Mouse (Mus musculus) ES-Bruce4 (cell line): ENCODE data around the gene Prkn.

Experiments
- CTCF ChIP-seq: IDR thresholded peaks from one replicate; pipeline ENCODE4 v1.8.1; 2011; ENCODE audit warnings: low read depth, low read length
- POLR2A ChIP-seq: IDR thresholded peaks from one replicate; pipeline ENCODE4 v1.8.1; 2011; ENCODE audit warnings: low read length; ENCODE audit not compliant: insufficient read depth

DNA sequence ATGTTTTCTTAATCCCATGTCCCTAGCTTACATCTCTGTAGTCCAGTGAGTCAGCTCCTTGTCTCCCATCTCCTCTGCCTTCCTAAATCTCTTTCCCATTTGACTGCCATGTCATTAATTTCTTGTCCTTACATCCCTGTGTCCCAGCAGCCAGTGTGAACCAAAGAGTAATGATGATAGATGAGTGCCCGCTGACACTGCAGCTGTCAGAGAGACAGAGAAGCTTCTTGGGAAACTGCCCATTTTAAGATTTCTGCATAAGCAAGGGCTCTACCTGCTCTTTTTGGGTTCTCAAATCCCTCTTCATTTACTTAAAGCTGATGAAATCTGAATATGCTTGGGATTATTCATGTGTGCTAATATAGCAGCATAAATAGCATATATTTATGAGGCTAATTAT, 321.3 kb downstream of the Prkn start:
- TF ChIP-seq CTCF (no peak), POLR2A (no peak)
